Mouse (Mus musculus) embryo, embryonic 9.5 days (tissue): ENCODE results near the gene Olfr18.
"Not testable (repeated sequence)": the region's sequence is repeated elsewhere in the genome, so short reads cannot be mapped to it uniquely, and the experiment has no call there.

ENCODE experiments used
- DNase-seq: peaks from one replicate; pipeline ENCODE4 v3.0.0-alpha.2; 2017; ENCODE audit errors: extremely low spot score

Olfr18 gene

DNA sequence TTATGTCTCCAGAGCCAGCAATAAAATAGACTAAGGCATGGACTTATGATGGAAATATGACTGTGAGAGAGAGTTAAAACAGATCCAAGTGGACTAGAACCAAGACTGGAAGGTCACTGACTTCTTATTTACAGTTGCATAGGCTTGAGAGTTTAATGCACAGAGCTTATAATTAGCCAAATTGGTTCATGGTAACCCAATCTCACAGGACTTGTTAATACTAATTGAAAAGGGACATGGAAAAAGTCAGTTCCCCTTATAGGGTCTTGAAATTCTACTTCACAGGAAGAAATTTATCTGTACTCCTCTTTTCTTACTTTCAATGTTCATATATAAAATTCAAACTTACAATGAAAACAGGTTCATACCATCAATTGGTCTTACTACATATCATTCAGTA is at the start of gene Olfr18:
TSS of gene Olfr18 (minus strand) at position 101 of the 400 bp plus-strand sequence.
- no peak for DNase-seq

DNA sequence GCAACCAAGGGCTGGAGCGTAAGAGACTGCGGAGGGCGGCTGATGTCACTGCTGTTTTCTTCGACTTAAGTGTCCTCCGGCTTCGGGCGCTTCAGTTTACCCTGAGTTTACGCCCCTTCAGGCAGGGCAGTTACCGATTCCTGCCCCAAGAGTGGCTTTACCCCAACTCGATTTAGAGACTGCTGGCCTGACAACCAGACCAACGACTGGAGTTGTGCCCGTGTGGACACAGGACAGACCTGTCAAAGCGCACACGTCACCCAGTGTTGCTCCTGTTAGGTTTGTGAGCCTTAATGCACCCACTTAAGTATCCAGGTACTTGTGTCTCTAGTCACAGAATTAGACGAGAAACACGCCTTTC is 49.4 kb upstream of the Olfr18 start:
- DNase-seq = no peak

DNA sequence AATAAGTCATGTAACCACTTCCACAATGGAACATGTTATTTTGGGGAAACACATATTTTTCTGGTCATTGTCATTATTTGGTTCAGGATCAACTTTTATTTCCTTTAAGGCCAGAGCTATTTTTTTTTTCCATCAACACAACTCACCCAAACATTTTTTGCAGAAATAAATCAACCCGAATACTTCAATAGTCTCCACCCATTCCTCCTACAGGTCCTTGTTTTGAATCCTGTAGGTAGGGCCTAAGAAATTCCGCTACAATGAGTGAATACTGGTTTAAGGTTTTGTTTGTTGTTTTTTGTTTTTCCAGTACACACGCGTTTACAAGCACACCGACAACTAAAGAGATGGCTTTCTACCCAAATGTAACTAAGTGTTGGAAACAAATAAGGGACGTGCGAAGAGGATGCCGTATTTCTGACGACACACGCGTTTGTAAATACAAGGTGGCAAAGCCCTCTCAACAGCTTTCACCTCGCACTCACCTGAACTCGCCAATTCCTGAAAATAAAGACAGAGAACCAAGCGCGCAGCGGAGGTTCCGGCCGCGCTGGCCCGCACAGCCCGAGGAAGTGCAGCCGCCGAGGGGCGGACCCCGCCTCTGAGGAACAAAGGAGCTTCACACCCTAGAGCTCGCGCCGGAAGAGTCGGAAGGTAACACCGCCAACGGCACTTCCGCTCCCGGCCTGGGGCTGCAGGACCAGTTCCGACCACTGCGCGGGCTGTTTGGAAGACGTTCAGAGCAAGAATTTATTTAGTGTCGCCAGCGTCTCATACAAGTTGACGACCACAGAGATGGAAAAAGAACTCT is 48.8 kb upstream of the Olfr18 start, which contains the start of gene Zfp560:
TSS of gene Zfp560 (minus strand) at position 646 of the 811 bp plus-strand sequence.
- peak; percentile 94 for DNase-seq

DNA sequence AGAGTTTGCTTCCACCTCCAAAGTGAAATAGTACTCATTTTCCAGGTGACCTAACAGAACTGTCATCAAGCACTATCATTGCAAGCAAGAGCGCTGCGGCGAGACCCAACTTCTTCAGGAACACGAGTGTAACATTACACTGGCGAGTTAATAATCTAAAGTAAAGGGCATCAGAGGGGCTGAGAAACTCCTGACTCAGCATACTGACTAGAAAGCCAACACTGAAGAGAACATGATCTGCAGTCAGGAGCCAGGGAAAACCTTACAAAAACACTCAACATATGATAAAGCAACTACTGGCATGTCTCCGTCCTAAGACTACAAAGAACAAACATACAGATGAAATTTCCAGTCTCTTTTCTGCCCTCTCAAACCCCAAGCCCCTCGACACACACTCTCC is 47.8 kb upstream of the Olfr18 start:
- no peak for DNase-seq

DNA sequence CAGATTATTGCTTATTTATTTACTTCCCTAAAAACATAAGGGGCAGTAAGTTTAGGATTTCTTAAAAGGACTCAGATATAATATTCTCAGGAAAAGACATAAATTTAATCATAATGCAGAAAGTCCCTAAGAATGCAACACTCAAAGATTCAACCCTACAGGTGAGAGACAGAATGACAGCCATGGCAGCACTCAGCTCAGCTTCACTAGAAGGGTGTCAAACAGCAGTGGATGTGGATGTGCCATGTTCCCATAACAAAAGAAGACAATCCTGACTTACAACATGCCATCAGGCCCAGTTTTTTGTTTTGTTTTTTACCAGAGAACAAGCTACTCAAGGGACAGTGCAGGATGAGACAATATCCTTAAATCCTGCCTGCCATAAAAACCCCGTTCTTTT is 38.8 kb upstream of the Olfr18 start:
- no peak for DNase-seq

DNA sequence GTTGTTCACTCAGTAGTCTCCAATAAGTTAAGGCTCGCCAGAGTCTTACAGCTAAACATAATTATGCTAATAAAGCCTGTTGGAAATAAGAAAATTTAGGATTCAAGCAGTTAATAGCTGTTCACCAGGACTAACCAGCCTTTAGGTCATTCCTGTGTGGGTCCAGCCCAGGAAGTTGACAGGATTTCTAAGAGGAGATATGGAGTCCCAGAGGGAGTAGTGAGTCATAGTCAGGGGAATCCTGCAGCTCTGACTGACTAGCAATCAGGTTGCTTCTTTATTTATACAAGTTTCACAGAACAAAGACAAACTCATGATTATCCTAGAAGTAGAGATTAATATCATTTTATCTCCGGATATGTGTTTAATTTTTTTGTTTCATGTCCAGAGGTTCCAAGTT is 31.4 kb upstream of the Olfr18 start:
- DNase-seq = no peak

DNA sequence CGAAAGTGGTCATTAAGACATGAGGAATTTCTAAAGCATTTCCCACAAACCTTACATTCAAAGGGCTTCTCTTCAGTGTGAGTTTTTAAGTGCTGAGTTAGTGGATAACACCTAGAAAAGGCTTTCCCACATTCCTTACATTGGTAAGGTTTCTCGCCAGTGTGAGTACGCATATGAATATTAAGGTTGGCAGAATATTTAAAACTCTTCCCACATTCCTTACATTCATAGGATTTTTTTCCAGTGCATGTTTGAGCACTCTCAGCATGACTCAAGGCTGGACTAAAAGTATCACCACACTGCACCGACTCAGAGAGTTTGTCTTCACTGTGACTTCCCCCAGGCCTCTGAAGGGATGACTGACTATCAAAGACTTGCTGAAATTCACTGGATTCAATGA is 12.6 kb upstream of the Olfr18 start:
- DNase-seq = no peak

DNA sequence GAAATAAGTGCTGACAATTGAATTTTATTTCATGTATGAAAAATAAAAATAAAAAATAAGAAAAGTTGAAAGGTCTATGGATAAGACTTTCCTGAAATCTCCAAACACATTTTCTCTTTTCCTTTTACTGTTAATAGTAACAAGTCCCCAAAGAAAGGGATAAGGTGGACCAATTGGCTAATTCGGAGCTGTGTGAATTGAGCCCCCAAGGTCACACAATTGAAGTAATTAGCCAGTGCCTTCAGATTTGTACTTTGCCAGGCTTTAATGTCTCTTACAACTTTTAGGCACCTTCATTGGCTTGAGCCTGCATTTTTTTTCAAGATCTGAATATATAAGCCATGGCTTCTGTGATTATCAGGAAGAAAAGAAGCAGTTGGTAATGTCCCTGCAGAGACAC is 37.7 kb downstream of the Olfr18 start, which contains the start of gene Olfr873:
TSS of gene Olfr873 (plus strand) at position 301 of the 400 bp plus-strand sequence.
- DNase-seq = no peak

DNA sequence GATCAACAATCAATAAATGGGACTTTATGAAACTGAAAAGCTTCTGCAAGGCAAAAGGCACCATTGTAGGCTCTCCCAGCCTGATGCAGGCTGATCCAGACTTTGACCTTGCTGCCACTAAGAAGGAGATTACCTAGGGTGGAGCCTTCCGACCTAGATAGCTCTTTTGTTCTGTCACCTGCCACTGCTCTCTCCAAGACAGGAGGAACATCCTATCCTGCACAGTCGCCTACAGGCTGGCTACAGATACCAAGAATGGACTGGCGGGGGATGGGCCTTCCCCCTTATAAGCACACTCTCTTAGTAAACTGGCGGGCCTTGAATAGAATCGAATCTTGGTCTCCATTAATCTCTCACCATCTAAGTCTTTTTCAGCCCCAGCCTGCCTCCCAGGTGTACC is 40.3 kb downstream of the Olfr18 start:
- DNase-seq = not testable (repeated sequence)

DNA sequence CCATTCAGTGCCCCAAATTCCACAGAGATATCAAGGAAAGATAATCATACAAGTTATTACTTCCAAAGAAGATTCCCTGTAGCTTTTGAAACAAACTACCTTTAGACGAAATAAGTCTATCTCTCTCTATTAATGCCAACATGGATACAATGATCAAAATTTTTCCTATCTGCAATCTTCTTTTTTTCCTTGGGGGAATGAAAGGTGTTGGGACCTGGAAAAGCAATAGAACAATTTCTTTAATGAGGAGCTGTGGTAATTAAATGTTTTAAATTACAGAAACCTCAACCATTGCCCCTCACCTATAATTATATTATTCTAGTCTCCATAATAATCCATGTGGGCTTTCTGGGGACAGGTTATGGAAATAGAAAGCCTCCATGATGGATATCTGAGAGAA is 53.8 kb downstream of the Olfr18 start, which contains the start of gene Olfr39:
TSS of gene Olfr39 (plus strand) at position 301 of the 400 bp plus-strand sequence.
- no peak for DNase-seq
